Mouse (Mus musculus) testis, adult 2 months (tissue): ENCODE data around the gene Ift52.

Source experiments
- CTCF ChIP-seq: fragments of 200-500 bp; IDR thresholded peaks from 2 replicates; pipeline ENCODE4 v1.5.1; 2012; ENCODE audit warnings: low read depth, mild to moderate bottlenecking, inconsistent platforms, low read length, moderate library complexity; ENCODE audit not compliant: control insufficient read depth, insufficient read depth, insufficient replicate concordance
- POLR2A ChIP-seq: fragments of 200-500 bp; IDR thresholded peaks from 2 replicates; pipeline ENCODE4 v1.6.1; 2012; ENCODE audit warnings: low read depth, mild to moderate bottlenecking, inconsistent platforms, low read length, moderate library complexity; ENCODE audit not compliant: control insufficient read depth

GRCm38 (mm10) chr2:162988235-162988634 lies 28.9 kb upstream of the Ift52 start:
- TF ChIP-seq CTCF = no peak
- no peak for TF ChIP-seq POLR2A
